Mouse (Mus musculus): ENCODE measurements around the gene Traf4.
"Not testable (repeated sequence)": the region's sequence is repeated elsewhere in the genome, so short reads cannot be mapped to it uniquely, and the experiment has no call there.

The Traf4 gene

DNA sequence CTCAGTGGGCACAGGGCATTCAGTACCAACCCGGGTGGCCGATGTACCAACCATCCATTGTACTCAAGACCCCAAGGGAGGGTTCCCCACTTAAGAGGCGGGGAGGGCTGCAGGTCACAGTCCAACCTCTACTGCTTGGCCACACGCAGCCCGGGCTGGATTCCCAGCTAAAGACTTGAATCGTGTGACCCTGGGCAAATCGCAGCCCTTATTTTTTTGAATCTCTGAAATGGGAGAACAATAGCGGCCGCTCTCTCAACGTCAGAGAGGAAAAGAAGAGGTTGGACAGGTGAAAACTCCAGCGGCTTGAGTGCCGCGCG is 825 bp downstream of the Traf4 start:
- no peak for DNase-seq

DNA sequence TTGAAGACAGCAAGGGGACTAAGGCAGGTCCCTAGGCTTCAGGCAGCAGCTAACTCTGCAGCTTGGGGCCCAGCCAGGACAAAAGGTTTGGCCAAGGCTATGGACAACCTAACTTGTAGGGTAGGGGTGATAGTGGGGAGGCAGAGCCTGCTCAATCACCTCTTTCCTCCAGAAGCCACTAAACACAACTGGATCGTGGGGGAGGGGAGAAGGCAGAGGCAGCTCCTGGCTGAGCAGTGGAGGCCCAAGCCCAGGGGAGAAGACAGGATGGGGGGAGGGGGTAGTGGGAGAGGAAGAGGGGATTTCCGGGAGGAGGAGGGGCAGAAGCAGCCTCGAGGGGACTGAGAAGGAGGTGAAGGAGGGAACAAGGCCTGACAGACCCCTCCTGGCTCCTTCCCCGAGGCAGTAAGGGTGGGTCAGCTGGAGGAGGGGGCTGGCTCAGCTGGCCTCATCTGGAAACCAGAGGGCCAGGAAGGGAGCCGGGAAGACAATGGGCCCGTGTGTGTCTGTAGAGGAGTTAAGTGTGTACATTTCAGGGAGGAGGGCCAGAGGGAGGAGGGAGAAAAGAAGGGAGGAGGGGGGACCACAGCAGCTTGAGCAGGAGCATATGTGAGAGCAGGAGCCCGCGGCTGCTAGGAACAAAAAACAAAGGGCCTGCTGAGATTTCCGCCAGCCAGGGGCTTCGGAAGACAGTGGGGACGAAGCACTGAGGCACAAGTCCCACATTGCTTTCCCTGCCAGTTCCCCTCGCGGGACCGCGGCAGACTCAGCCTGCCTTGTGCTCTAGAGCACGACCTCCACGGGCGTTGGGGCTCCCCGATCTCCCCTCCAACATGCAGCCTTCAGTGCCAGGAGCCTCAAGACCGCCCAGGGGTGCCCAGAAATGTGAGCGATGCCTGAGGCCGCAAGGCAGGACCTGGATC is 1.4 kb downstream of the Traf4 start:
- peak; percentile 37 to 44 for DNase-seq

DNA sequence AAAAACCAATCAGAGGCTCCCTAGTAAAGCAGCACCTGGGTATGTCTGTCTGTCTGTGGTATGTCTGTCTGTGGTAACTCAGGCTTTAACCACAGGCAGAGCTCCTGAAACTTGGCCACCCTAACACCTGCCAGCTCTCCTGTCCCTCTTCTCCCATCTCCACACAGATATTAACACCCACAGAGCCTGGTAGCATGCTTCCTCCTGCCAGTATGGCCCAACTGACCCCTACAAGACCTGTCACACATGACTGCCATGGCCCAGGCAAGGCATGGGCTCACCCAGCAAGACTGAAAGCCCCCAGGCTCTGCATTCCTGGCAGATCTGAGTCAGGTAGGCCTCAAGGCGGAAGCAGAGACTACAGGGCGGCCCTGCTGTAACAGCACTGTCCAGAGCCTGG is 2.3 kb downstream of the Traf4 start:
- DNase-seq = no peak

DNA sequence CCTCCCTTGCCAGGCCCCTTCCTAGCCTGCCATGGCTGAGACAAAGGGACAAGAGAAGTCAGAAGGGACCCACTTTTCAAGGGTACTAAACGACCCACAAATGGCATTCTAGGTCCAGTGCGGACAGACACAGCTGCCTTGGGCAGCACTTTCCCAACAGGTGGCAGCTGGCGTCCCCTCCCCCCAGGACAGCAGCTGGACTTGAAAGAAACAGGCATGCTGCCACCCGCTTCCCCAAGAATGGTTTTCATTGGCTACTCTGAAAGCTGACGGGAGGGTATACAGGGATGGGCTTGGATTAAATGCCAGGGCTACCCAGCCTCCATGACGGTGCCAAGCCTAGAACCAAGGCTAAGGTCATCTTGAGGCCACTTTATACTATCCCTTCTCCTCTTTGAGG is 2.9 kb downstream of the Traf4 start:
- no peak for DNase-seq

DNA sequence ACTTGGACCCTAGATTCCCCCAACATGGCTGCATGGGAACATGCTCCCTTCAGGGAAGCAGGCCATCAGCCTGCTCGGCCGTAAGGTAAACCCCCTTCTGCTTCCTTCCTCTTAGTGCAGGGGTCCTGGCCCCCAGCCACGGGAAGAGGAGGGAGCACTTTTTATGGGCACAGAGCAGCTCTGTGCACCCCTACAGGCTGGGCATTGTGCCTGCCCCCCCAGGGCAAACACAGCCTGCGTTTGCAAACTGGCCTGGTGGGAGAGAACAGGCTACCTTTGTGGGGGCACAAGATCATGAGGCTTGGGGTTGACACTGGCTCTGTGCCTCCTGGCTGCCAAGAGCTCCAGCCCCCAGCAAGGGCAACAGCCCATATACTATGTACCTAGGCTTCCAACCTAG is 3.4 kb downstream of the Traf4 start:
- DNase-seq = no peak

DNA sequence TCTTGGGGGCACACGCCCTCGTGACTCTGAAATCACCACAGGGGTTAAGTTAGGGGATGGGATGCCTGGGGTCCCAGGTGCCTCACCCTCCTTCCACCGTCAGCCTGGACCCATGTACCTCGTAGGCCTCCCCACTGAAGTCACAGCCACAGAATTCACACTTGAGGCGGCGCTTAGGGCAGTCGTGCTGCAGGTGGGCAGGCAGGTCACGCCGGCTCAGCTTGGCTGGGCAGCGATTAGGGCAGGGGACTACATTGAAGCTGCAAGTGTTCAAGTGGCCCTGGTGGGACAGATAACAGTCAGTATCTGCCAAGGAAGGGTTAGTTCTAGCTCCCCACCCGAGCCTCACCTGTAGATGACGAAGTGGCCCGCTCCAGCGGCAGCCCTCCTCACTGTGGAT is 4.2 kb downstream of the Traf4 start:
- DNase-seq = no peak

DNA sequence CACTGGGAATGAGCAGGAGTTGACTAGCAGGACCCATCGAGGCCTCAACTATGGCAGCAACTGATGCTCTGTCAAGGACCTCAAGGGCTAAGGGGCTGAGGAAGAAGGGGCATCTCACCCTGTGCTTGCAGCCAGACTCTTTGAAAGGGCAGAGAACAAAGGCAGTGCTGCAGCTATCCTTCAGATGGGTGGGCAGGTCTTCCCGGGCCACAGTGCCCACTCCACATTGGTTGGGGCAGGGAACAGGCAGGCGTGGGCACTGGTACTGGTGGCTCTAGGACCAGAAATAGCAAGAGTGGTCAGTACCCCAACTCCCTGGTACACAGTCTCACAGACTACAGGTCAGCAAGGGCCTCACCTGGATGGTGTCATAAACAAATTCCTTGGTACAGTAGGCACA is 4.7 kb downstream of the Traf4 start:
- no peak for DNase-seq

DNA sequence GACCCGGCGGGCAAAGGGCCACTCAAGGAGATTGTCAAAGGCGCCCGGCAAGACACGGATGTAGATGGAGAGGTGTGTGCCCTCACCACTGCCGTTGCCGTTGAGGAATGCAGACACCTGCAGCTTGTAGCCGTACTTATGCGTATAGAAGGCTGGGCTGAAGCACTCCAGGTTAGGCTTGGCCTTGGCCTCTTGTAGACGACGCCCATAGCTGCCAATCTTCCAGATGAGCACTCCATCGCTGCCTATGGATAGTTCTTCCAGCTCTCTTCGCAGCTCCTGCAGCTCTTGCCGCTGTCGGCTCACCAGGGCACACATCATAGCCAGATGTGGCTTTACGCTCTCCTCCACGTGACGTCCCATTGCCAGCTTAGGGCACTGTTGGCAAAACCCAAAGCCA is 5.2 kb downstream of the Traf4 start:
- DNase-seq = no peak

DNA sequence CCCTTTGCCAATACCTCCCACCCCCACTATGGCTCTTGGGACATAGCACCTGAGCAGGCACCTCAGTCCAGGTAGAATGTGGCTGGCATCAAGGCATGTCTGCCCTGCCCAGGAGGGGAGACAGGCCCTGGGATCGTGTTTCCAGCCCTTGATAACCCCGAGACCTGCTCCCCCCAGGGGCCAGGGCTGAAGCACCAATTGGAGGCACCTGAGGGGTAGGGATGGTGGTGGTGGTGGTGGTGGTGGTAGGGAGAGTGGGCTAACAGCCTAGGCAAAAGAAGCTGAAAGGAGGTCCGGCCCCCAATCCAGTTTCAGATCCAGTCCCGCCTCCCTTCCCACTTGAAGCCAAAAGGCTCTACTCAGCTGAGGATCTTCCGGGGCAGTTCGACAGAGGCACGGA is 5.8 kb downstream of the Traf4 start:
- DNase-seq = no peak

DNA sequence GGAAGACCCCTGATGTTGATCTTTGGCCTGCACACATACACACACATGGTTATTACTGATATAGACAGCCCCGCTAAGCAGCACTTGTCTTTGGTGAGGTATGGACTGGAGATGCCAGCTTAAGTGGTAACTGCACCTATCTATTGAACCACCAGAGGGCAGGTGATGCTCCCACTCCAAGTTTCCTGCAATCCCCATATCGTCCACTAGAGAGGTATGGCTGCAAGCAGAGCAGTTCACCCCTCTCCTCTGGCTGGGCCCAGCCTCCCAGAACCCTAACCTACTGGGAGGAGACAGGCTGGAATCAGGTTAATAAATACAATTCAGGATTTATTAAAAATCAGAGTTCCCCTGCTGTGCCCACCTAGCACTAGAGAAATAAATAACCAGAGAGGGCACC is 6.3 kb downstream of the Traf4 start:
- peak; percentile 83 to 87 for DNase-seq

DNA sequence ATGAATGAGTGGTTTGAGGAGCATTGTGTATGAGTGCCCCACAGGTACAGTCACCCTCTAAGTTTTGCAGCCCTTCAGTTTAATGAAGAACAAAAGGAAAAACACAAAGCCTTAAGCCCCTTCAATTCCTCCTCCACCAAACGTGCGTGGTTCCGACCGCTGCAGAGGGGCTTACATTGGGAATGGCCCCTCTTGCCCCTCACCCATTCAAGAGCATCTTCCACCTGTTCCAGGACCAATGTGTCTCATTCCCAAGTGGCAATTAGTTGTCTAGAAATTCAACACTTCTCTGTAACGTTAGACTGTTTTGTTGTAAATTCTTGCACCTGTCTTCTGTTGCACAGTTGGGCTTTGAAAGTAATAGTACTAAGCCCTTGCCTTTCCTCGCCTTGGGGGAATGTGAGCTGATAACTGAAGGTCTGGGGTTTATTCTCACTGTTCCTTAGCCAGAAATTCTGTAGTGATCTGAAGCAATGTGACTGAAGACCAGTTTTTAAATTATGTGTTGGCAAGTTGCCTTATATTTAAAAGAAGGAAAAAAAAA is 9.2 kb downstream of the Traf4 start:
- no peak for DNase-seq

DNA sequence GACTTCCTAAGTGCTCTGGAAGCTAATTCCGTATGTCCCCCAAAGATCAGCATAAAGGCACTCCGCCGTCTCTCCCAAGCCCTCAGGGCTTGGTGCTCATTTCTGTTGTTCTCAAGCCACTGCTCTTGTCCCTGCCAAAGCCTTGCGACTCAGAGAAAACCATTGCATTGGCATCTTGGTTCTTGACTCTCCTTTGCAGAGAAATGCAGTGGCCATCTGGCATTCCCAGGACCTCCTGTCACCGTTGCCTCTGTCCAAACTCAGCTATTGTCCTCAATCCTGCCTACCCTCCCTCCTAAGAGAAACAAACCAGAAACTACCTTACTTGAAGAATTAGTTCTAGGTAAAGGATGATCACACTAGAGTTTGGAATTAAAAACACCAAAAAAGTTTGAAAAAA is 9.7 kb downstream of the Traf4 start:
- no peak for DNase-seq

DNA sequence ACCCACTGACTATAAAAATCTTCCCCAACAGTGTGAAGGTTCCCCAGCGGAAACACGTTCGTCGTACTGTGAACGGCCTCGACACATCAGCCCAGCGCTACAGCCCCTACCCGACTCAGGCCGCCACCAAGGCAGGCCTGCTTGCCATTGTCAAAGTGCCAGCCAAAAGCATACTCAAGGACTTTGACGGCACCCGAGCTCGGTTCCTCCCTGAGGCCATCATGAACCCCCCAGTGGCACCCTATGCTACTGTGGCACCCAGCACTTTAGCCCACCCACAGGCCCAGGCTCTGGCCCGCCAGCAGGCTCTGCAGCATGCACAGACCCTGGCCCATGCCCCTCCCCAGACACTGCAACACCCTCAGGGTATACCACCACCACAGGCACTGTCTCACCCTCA is 11.6 kb downstream of the Traf4 start:
- no peak for DNase-seq

DNA sequence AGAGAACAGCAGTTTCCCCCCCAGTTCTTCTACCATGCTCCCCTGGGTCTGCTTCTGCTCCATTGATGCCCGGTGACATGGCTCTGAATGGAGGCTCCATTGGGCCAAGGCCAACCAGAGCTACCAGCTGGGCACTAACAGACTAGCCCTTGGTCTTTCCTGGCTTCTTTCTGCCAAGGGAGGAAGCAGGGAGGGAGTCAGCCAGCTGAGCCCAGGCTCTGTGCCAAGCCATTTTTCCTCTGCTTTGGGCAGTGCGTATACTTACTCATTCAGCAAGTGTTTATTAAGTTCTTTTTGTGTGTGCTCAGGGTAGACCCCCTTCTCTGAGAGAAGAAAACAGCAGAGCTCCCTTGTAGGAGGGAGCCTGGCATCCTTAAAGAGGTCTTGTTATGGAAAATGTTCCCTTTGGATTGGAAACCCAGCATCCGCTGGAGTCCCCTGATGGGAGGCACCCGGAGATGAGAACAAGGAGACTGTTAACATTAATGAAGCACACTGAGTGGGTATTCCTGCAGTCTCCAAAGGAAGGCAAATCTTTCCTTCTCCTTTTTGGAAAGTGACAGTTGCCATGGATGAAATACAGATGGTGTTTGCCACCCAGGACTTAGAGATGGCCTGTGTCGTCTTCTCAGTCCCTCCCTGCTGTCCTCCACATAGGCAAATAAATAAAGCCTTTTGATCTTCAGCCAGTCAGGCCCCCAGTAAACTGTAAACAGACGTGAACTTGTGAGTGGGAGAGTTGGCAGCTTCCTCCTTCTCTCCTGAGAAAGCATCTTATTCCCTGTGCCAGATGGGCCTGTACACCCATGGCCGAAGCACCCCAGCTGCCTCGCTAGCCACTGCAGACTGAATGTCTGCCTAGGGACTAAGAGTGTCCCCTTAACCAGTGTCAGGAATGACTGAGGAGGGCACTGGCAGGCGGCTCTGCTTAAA is 12.8 kb downstream of the Traf4 start:
- DNase-seq = no peak

DNA sequence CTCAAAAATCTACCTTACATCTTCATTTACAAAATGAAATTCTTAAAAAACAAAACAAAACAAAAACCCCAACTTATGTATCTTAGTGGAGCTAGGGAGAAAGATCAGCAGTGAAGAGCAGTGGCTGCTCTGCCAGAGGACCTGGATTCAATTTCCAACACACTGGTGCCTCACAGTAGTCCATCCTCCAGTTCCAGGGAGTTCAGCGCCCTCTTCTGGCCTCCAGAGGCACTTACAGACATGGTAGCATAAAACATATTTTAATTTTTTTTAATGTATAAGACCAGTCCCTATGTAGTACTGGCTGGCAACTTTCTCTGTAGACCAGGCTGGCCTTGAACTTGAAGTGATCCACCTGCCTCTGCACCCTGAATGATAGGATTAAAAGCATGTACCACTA is 14.2 kb downstream of the Traf4 start:
- no peak for DNase-seq

DNA sequence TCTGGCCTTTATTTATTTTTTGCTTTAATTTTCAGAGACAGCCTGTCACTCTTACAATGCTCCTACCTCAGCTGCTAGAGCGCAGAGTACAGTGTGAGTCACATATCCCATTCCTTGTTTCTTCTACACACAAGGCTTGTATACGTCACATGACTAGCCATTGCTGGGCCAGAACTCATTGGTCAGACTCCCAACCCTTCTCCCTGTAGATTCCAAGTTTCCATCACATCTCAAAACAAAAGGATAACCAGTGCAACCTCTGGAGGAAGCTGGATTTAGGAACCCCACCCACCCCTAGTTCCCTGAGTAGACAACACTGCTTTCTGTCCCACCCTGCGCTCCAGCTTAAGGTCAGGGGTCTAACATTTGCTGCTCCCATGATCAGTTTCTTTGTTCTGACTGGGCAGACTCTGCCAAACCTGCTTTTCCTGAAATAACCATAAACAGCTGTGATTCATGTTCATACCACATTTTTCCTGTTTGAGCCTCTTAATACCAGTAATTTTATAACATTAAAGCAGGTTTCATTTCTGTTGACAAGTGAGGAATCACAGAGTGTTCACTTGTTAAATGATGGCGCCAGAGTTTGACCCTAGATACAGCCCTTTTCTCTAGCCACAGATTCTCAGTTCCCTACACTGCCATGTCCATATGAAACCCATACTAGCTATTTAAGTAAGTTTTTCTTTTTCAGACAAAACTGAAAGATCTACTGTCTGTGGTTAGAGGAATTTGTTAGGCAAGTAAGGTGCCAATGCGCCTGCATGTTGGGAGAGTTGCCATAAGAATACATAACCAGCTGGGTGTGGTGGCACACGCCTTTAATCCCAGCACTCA is 18.5 kb downstream of the Traf4 start:
- no peak for DNase-seq

DNA sequence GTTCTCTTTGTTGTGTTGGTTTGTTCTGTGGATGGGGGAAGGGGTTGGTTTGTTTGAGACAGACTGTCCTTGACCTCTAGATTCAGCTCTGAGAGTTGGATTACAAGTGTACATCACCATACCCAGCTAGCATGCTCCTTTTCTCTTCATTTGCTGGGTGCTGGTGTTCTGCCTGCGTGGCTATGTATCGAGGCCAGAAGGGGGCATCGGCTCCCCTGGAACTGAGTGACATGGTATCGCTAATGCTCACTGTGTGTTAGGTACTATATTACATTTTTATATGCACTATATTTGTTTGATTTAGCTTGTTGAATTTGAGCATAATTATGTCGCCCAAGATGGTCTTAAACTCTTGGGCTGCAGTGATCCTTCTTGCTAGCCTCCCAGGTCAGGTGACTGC is 19.2 kb downstream of the Traf4 start:
- DNase-seq = no peak

DNA sequence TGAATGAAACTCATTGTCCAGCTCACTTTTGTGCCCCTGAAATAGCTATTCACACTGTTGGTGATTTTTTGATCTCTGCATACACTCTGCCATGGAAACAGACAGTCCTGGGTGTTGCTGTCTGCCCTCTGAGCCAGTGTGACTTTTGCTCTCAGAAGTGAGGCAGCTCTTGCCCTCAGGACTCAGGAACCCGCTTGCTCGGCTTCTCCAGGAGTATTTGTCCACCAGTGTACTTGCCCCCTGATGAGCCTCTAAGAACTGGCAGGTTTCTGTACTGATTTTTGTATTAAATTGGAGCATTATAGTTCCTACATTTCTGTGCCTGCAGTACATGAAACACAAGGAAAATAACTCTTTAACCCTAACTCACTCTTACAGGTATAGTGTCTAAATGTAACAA is 21.9 kb downstream of the Traf4 start:
- no peak for DNase-seq

DNA sequence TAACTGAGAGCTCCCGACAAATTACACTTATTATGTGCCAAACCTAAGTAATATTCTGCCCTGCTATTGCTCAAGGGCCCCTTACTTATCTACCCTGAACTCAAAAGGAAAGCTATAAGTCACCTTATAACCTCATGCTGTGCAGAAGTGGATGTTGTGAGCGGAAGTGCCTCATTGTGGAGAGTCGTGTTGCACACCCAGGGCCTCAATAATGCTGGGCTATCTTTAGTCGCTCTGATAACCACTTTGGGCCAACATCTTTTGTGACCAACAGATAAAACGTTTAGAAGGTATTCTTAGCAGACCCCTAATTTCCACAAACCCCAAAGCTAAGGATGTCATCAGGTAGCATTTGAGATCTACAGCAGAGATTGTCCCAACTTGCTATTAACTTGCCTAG is 24.7 kb downstream of the Traf4 start:
- no peak for DNase-seq

DNA sequence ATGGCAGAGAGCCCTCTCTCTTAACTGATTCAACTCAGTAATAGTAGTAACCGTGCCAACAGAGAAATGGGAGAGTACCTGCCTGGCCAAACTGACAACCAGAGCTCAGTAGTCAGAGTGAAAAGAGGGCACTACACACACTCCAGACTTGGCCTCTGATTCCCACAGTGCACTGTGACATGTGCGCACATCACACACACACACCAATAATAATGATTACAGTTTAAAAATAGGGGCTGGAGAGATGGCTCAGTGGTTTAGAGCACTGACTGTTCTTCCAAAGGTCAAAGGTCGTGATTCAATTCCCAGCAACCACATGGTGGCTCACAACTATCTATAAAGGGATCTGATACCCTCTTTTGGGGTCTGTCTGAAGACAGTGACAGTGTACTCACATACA is 27.4 kb downstream of the Traf4 start:
- DNase-seq = no peak

DNA sequence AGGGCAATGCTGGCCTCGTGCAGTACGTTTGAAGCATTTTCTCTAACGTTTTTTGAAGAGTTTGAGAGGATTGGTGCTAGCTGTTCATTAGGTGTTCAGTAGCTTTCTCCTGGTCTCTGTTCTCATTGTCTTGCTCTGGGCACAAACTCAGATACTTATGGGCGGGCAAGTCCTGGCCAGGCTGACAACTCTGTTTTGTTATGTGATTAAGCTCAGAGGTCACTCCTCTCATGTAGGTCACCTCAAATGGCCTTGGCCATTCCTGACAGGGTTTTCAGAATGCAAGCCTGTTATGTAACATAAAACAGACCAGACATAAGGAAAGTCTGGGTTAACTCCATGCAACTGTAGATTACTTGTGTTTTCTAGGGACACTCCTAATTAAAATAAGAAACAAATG is 27.8 kb downstream of the Traf4 start:
- no peak for DNase-seq

DNA sequence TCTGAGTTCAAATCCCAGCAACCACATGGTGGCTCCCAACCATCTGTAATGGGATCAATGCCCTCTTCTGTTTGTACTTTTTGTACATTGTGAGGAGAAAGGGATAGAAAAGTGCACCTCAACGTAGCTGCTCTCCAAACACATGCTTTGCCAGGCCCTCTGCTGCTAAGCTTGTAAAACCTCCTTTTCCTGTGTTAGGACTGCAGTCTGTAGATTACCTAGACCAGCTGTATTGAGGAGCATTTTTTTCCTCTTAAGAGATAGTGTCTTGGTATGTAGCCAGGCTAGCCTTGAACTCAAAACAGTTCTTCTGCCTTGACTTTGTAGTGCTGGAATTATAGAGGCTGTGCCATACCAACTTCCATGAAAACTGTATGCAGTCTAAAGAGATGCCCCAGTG is 29.3 kb downstream of the Traf4 start:
- DNase-seq = no peak

DNA sequence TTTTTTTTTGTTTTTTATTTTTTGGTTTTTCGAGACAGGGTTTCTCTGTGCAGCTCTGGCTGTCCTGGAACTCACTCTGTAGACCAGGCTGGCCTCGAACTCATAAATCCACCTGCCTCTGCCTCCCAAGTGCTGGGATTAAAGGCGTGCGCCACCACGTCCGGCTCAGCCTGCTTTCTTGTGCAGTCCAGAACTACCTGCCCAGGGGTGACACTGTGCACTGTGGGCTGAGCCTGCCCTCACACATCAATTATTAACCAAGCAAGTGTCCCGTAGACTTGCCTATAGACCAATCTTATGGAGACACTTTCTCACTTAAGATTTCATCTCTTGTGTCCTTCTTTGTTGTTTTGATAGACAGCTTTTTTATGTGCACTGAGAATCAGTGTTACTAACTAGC is 30.1 kb downstream of the Traf4 start:
- DNase-seq = not testable (repeated sequence)
